Mouse (Mus musculus) T-cell, adult 2 months (primary cell): ENCODE data around the gene Map3k14.

Experiments
- DNase-seq: peaks from one replicate; pipeline ENCODE4 v3.0.0; 2022; ENCODE audit warnings: low spot score

The Map3k14 gene

GRCm38 (mm10) chr11:103174891-103175391, 92.3 kb downstream of the Map3k14 start:
- DNase-seq: peak; percentile 98

- DNase-seq: no peak
These were observed 92.8 kb downstream of the Map3k14 start for GRCm38 (mm10) chr11:103174411-103174832.

- DNase-seq: no peak
These were observed 93.4 kb downstream of the Map3k14 start for GRCm38 (mm10) chr11:103173771-103174344.

GRCm38 (mm10) chr11:103173041-103173770, 94.1 kb downstream of the Map3k14 start:
- no peak for DNase-seq

- no peak for DNase-seq
These were observed 94.8 kb downstream of the Map3k14 start for GRCm38 (mm10) chr11:103172392-103173040.

- DNase-seq: no peak
These were observed 95.4 kb downstream of the Map3k14 start for GRCm38 (mm10) chr11:103171703-103172391.

- no peak for DNase-seq
These were observed 96.0 kb downstream of the Map3k14 start for GRCm38 (mm10) chr11:103171286-103171620.

GRCm38 (mm10) chr11:103170494-103171285, 96.6 kb downstream of the Map3k14 start, which contains the start of gene Fmnl1:
Fmnl1 (plus strand) TSS chr11:103171107.
- DNase-seq: peak; percentile 58

- no peak for DNase-seq
These were observed 97.2 kb downstream of the Map3k14 start for GRCm38 (mm10) chr11:103170111-103170493.
